Comparison of ENCODE assay signal across 12 mouse cellular contexts in genomic region chr17:63720883-63721282, GRCm38 (mm10).
DNase-seq lines count a peak whose midpoint lies in the region; ATAC-seq and TF ChIP-seq lines count a peak whose summit lies in the region.
"Had no signal": no experiment of that assay in that cellular context is flagged by ENCODE, and none has a peak within 500 bp of the region (broad histone marks: within the 10 kb centered on the region; RNA-seq: fewer than 3 reads in every experiment).

No protein-coding gene starts in this region.

- no peak overlapping the region for H3K27ac ChIP-seq in forebrain, postnatal 0 days (ENCODE audit: low read depth, low read length)
- no peak overlapping the region for H3K27ac ChIP-seq in forebrain, embryonic 15.5 days (replicated peaks)
- no peak overlapping the region for H3K27ac ChIP-seq in liver, adult 2 months (replicated peaks; ENCODE audit: insufficient read depth, low read depth, low read length)
- H3K27ac ChIP-seq in liver, embryonic 12.5 days: no peak overlapping the region
- H3K27ac ChIP-seq in embryonic fibroblast, embryonic 13.5 days (ENCODE audit: insufficient read depth, low read length): peak overlapping the region; percentile 66
- H3K27ac ChIP-seq: embryonic facial prominence, embryonic 12.5 days; heart, embryonic 13.5 days; macrophage had no signal

- no peak overlapping the region for H3K4me2 ChIP-seq in forebrain, postnatal 0 days (ENCODE audit: low read depth)
- no peak overlapping the region for H3K4me2 ChIP-seq in forebrain, embryonic 15.5 days (replicated peaks)
- no peak overlapping the region for H3K4me2 ChIP-seq in liver, embryonic 12.5 days
- H3K4me2 ChIP-seq: embryonic facial prominence, embryonic 12.5 days; heart, embryonic 13.5 days had no signal

- no peaks in the 10 kb centered on the region for H3K4me1 ChIP-seq in forebrain, postnatal 0 days (ENCODE audit: insufficient read depth)
- H3K4me1 ChIP-seq in forebrain, embryonic 15.5 days: peaks cover 9% of the 10 kb centered on the region; the same call in 1 of the 2 replicates
- H3K4me1 ChIP-seq in liver, adult 2 months (ENCODE audit: control insufficient read depth, insufficient read depth, low read length): no peaks in the 10 kb centered on the region
- no peaks in the 10 kb centered on the region for H3K4me1 ChIP-seq in liver, embryonic 12.5 days
- peaks cover under 1% of the 10 kb centered on the region for H3K4me1 ChIP-seq in embryonic fibroblast, embryonic 13.5 days (ENCODE audit: control insufficient read depth, insufficient read depth, low read length)
- H3K4me1 ChIP-seq: embryonic facial prominence, embryonic 12.5 days; heart, embryonic 13.5 days had no signal

- peak; percentile 36; the same call in 1 of the 2 replicates for ATAC-seq in forebrain, postnatal 0 days
- no peak for ATAC-seq in forebrain, embryonic 15.5 days (replicated peaks)
- ATAC-seq in liver, embryonic 12.5 days: no peak

- 26% methylated on average over 4 of the region's 4 CpGs for WGBS in forebrain, postnatal 0 days
- 26% methylated on average over 4 of the region's 4 CpGs for WGBS in forebrain, embryonic 15.5 days
- 27% methylated on average over 4 of the region's 4 CpGs for WGBS in liver, adult 2 months
- 14% methylated on average over 4 of the region's 4 CpGs for WGBS in liver, embryonic 12.5 days (ENCODE audit: insufficient replicate concordance)

- H3K9me3 ChIP-seq in forebrain, postnatal 0 days (ENCODE audit: low read length): no peaks in the 10 kb centered on the region
- H3K9me3 ChIP-seq in forebrain, embryonic 15.5 days: no peaks in the 10 kb centered on the region
- H3K9me3 ChIP-seq in liver, embryonic 12.5 days (replicated peaks): no peaks in the 10 kb centered on the region
- H3K9me3 ChIP-seq: embryonic facial prominence, embryonic 12.5 days; heart, embryonic 13.5 days had no signal

- TF ChIP-seq CTCF in forebrain, postnatal 0 days (IDR thresholded peaks at IDR 0.05; ENCODE audit: low read depth): peak; percentile 46; the same call in 1 of the 2 replicates
- TF ChIP-seq CTCF in liver, adult 2 months (IDR thresholded peaks at IDR 0.05; ENCODE audit: low read depth, low read length): peak; percentile 17; the same call in 1 of the 2 replicates
- TF ChIP-seq CTCF in embryonic fibroblast, embryonic 13.5 days (IDR thresholded peaks at IDR 0.05; ENCODE audit: borderline replicate concordance, insufficient read depth, low read length): peak; percentile 47; the same call in 1 of the 2 replicates

- no peak for TF ChIP-seq POLR2A in liver, adult 2 months (IDR thresholded peaks at IDR 0.05; ENCODE audit: extremely low read depth, insufficient read depth, low read length)
- TF ChIP-seq POLR2A in embryonic fibroblast, embryonic 13.5 days (IDR thresholded peaks at IDR 0.05; ENCODE audit: low read depth, low read length): no peak

- DNase-seq in forebrain, postnatal 0 days: no peak
- DNase-seq in liver, adult 2 months (ENCODE audit: extremely low read depth, low read depth, low spot score): no peak
- peak; percentile 24 for DNase-seq in R1 (ENCODE audit: low read depth, low spot score)
- DNase-seq in spleen, adult 18-20 months: no peak
- DNase-seq in layer of hippocampus, adult 9-11 months: no peak
- DNase-seq: thymus, adult 2 months had no signal

- H3K27me3 ChIP-seq in forebrain, postnatal 0 days (ENCODE audit: insufficient read depth, low read length): no peaks in the 10 kb centered on the region
- no peaks in the 10 kb centered on the region for H3K27me3 ChIP-seq in forebrain, embryonic 15.5 days
- no peaks in the 10 kb centered on the region for H3K27me3 ChIP-seq in liver, adult 2 months (ENCODE audit: control insufficient read depth, insufficient read depth, low read length)
- no peaks in the 10 kb centered on the region for H3K27me3 ChIP-seq in liver, embryonic 12.5 days (replicated peaks)
- H3K27me3 ChIP-seq: embryonic facial prominence, embryonic 12.5 days; heart, embryonic 13.5 days had no signal

- H3K79me2 ChIP-seq in liver, adult 2 months (ENCODE audit: control insufficient read depth, insufficient read depth, low read length): no peaks in the 10 kb centered on the region

- H3K4me3 ChIP-seq in forebrain, postnatal 0 days (ENCODE audit: low read depth, low read length): no peak overlapping the region
- H3K4me3 ChIP-seq in forebrain, embryonic 15.5 days: no peak overlapping the region
- no peak overlapping the region for H3K4me3 ChIP-seq in liver, adult 2 months (ENCODE audit: insufficient read depth, low read depth, low read length)
- H3K4me3 ChIP-seq in liver, embryonic 12.5 days: no peak overlapping the region
- no peak overlapping the region for H3K4me3 ChIP-seq in embryonic fibroblast, embryonic 13.5 days (ENCODE audit: insufficient read depth, low read length)
- H3K4me3 ChIP-seq: embryonic facial prominence, embryonic 12.5 days; heart, embryonic 13.5 days had no signal

- H3K36me3 ChIP-seq in forebrain, postnatal 0 days (ENCODE audit: insufficient read depth): no peaks in the 10 kb centered on the region
- H3K36me3 ChIP-seq in forebrain, embryonic 15.5 days: no peaks in the 10 kb centered on the region
- H3K36me3 ChIP-seq in liver, adult 2 months (ENCODE audit: control insufficient read depth, insufficient read depth, low read length): no peaks in the 10 kb centered on the region
- no peaks in the 10 kb centered on the region for H3K36me3 ChIP-seq in liver, embryonic 12.5 days
- H3K36me3 ChIP-seq: embryonic facial prominence, embryonic 12.5 days; heart, embryonic 13.5 days had no signal

- no peak overlapping the region for H3K9ac ChIP-seq in forebrain, postnatal 0 days
- H3K9ac ChIP-seq in forebrain, embryonic 15.5 days (replicated peaks): no peak overlapping the region
- no peak overlapping the region for H3K9ac ChIP-seq in liver, adult 2 months (ENCODE audit: low read depth, low read length)
- no peak overlapping the region for H3K9ac ChIP-seq in liver, embryonic 12.5 days
- H3K9ac ChIP-seq: embryonic facial prominence, embryonic 12.5 days; heart, embryonic 13.5 days had no signal
